Mouse (Mus musculus) bone marrow macrophage, adult 2 months (primary cell): Measurements from ENCODE around the gene Dll1.

Source experiments
- CTCF ChIP-seq: IDR thresholded peaks from 2 replicates; pipeline ENCODE4 v1.5.1; 2012; ENCODE audit warnings: low read depth, mild to moderate bottlenecking, low read length, moderate library complexity
- POLR2A ChIP-seq: IDR thresholded peaks from 2 replicates; pipeline ENCODE4 v1.6.1; 2012; ENCODE audit warnings: mild to moderate bottlenecking, low read depth, low read length, borderline replicate concordance

- no peak for TF ChIP-seq CTCF
- TF ChIP-seq POLR2A = no peak
Measured at GRCm38 (mm10) chr17:15375224-15375623, 1.4 kb downstream of the Dll1 start.
